Mouse (Mus musculus) lung, embryonic 16.5 days (tissue): Measurements from ENCODE around the gene Msrb3. TPM values are rescaled to one million over a fixed set of nuclear protein-coding genes. Genes with fewer than 3 reads are reported as not detected.
"Not testable (repeated sequence)": the region's sequence is repeated elsewhere in the genome, so short reads cannot be mapped to it uniquely, and the experiment has no call there.

Experiments
- ATAC-seq: fragments of 200-750 bp; cut with Nextera tagmentation; 2 replicates; pipeline ENCODE4 v1.8.0; 2017; ENCODE audit warnings: low read depth, mild to moderate bottlenecking, moderate library complexity
- H3K27ac ChIP-seq: fragments of 300-500 bp; sonication (generic); 2 replicates; pipeline ENCODE4 v1.5.1; 2014; ENCODE audit warnings: mild to moderate bottlenecking, control low read depth, low read length
- H3K27me3 ChIP-seq: fragments of 300-500 bp; sonication (generic); 2 replicates; pipeline ENCODE4 v1.6.1; 2014; ENCODE audit warnings: low read depth, low read length, mixed read lengths; ENCODE audit not compliant: control insufficient read depth, insufficient read depth
- H3K36me3 ChIP-seq: fragments of 300-500 bp; sonication (generic); 2 replicates; pipeline ENCODE4 v1.6.1; 2014; ENCODE audit warnings: low read length; ENCODE audit not compliant: control insufficient read depth, insufficient read depth
- H3K4me1 ChIP-seq: fragments of 300-500 bp; sonication (generic); replicated peaks from 2 replicates; pipeline ENCODE4 v1.6.1; 2014; ENCODE audit warnings: low read length, mixed read lengths; ENCODE audit not compliant: control insufficient read depth, insufficient read depth
- H3K4me2 ChIP-seq: fragments of 300-500 bp; sonication (generic); 2 replicates; pipeline ENCODE4 v1.6.1; 2014; ENCODE audit warnings: low read depth, low read length, control low read depth
- H3K4me3 ChIP-seq: fragments of 300-500 bp; sonication (generic); 2 replicates; pipeline ENCODE4 v1.5.1; 2014; ENCODE audit warnings: mild to moderate bottlenecking, low read length, control low read depth
- H3K9ac ChIP-seq: fragments of 300-500 bp; sonication (generic); 2 replicates; pipeline ENCODE4 v1.6.1; 2014; ENCODE audit warnings: low read length, control low read depth
- H3K9me3 ChIP-seq: fragments of 300-500 bp; sonication (generic); 2 replicates; pipeline ENCODE4 v1.6.1; 2016; ENCODE audit warnings: low read length; ENCODE audit not compliant: control insufficient read depth
- WGBS: fragments of 180-500 bp; shearing (Covaris S2); extraction: QIAGEN DNeasy Blood & Tissue Kit; methylation state at CpG from one replicate; pipeline ENCODE4 v1.1.7; 2014; 5-methylcytosine and 5-hydroxymethylcytosine counted together
- polyA plus RNA-seq: library from polyadenylated mRNA; unstranded; fragments of >200 nt; fragmentation: Nextera tagmentation; extraction: Ambion mirVana; gene quantifications from 2 replicates; pipeline ENCODE4 v1.2.1, GENCODE M21; 2015

Gene Msrb3
- polyA plus RNA-seq, 1 experiment from 2014 or later = 12.4 TPM

DNA sequence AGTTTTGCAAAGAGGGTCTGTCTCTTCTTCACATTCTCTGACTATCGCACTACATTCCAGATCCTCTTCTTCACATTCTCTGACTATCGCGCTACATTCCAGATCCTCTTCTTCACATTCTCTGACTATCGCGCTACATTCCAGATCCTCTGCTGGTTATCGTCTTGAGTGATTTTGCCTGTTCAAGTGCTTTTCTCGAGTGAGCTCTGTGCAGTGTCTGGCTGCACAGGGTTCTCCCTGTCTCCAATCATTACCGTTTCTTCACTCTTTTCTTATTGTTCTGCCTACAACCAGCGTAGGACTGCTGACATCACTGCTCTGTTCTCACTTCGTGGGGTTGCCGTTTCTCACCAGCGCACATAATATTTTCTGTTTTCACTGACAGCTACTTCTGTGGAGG is 138.2 kb downstream of the Msrb3 start:
- Histone ChIP-seq H3K4me1 (peaks cover 12% of the 10 kb centered on the region), H3K9ac (no peak overlapping the region), H3K4me3 (no peak overlapping the region), H3K9me3 (no peaks in the 10 kb centered on the region), H3K36me3 (no peaks in the 10 kb centered on the region), H3K4me2 (no peak overlapping the region), H3K27me3 (no peaks in the 10 kb centered on the region), H3K27ac (no peak overlapping the region)
- no peak for ATAC-seq
- 62% methylated on average over 12 of the region's 12 CpGs for WGBS

DNA sequence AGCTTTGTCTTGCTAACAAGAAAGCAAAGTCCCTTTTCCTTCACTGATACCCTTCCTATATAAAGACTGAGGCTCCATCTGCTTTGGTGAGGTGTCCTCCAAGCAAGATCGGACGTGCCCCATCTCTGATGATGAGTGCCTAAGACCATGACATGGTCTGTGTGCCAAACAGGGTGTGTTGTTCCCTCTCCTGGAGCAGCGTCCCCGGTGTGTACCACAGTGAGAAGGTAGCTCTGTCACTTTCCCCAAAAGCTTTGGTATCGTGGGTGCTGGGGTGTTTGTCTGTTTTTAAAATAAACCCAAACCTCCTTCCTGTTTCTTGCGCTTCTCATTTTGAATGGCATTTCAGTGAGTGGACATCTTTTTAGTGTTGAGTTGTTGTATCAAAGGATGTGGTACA is 139.0 kb downstream of the Msrb3 start:
- 86% methylated on average over 6 of the region's 6 CpGs for WGBS
- no peak for ATAC-seq
- no peak overlapping the region for H3K27ac ChIP-seq
- H3K27me3 ChIP-seq = no peaks in the 10 kb centered on the region
- 0 out of 2 replicates have a peak, but pooled peaks cover 2% of the 10 kb centered on the region for H3K9me3 ChIP-seq
- H3K4me2 ChIP-seq = no peak overlapping the region
- H3K4me3 ChIP-seq = no peak overlapping the region
- no peaks in the 10 kb centered on the region for H3K36me3 ChIP-seq
- H3K9ac ChIP-seq = no peak overlapping the region
- H3K4me1 ChIP-seq = peaks cover 12% of the 10 kb centered on the region

DNA sequence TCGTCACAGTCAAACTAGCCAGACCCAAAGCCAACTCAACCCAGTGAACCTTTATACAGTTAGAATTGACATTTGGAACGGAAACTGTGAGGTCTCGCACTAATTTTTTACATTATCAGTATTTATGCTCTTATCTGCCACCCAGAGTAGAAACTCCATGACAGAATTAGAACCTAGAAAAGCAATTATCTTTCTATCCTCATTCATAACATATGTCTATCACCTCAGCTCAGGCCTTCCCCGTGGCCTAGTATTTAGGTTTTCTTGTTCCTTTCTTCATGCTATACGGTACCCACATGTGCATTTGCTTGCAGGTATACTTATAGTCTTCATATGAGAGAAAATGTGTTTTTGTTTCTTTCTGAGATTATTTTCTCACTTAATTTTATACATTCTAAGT is 146.4 kb downstream of the Msrb3 start:
- H3K9ac ChIP-seq = no peak overlapping the region
- no peak overlapping the region for H3K4me3 ChIP-seq
- H3K27ac ChIP-seq = no peak overlapping the region
- no peaks in the 10 kb centered on the region for H3K36me3 ChIP-seq
- peaks cover 11% of the 10 kb centered on the region for H3K4me1 ChIP-seq
- H3K4me2 ChIP-seq = no peak overlapping the region
- H3K9me3 ChIP-seq = 0 out of 2 replicates have a peak, but pooled peaks cover 2% of the 10 kb centered on the region
- ATAC-seq = no peak
- no peaks in the 10 kb centered on the region for H3K27me3 ChIP-seq
- WGBS = 81% methylated on average over 5 of the region's 5 CpGs

DNA sequence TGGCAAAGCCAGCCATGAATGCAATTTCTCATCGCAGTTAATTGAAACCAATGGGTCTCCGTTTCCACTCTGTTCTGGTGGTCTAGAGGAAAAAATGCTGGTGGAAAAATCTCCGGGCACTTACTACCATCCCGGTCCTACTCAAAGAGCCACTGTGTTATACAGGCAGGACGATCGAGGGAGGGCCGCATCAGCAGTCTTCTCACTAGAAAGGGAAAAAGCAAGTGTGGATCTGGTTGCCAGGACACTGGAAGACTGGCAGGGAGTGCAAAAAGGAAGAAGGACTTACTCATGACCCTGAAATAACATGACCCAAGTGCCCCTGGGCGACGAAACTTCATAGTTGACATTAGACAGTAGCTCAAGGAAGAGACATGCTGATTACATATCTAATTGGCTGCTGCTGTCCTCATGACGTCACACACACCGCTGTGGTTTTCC is 147.1 kb downstream of the Msrb3 start:
- ATAC-seq = peak; percentile 50
- 0 out of 2 replicates have a peak, but pooled peaks cover 2% of the 10 kb centered on the region for H3K9me3 ChIP-seq
- H3K4me3 ChIP-seq = no peak overlapping the region
- no peak overlapping the region for H3K9ac ChIP-seq
- peak overlapping the region; percentile 13 for H3K4me2 ChIP-seq
- no peaks in the 10 kb centered on the region for H3K36me3 ChIP-seq
- H3K27me3 ChIP-seq = no peaks in the 10 kb centered on the region
- peak overlapping the region; percentile 29; the same call in 1 of the 2 replicates for H3K27ac ChIP-seq
- 48% methylated on average over 11 of the region's 11 CpGs for WGBS
- peaks cover 11% of the 10 kb centered on the region for H3K4me1 ChIP-seq

DNA sequence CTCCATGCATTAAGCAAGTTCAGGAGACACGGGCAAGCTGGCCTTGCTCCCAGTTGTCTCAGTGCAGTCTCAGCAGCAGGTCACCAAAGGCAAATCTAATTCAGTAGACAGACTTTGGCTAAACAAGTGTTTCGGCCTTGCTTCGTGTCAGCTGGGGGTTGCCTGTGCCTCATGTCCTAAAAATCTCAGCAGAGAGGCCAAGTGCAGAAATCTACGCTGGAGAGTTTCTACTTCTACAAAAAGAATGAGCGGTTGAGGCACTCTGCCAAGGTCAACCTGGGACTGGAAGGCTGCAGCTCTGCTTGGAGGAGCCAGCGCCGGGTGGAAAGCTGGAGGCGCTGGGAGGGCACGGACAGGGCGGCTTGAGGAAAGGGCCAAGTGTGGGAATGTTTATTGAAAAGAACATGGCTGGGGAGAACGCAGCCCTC is 147.6 kb downstream of the Msrb3 start:
- ATAC-seq = peak; percentile 82

DNA sequence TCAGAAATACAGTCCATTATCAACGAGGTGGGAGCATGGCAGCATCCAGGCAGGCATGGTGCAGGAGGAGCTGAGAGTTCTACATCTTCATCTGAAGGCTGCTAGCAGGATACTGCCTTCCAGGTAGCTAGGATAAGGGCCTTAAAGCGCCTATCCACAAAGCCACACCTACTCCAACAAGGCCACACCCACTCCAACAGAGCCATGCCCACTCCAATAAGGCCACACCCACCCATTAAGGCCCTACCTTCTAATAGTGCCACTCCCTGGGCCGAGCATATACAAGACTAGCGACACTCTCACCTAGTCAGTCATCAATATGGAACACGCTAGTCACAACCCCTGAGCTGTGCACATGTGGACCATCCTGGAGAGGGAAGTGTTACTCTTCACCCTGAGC is 149.3 kb downstream of the Msrb3 start:
- H3K4me2 ChIP-seq, H3K36me3 ChIP-seq, H3K9me3 ChIP-seq, H3K9ac ChIP-seq, H3K27me3 ChIP-seq, ATAC-seq, H3K27ac ChIP-seq, H3K4me3 ChIP-seq: not testable (repeated sequence)
- peaks cover 21% of the 10 kb centered on the region for H3K4me1 ChIP-seq
- 91% methylated on average over 5 of the region's 5 CpGs for WGBS

More for the DNA sequence above, 147.6 kb downstream of the Msrb3 start:
- no peaks in the 10 kb centered on the region for H3K36me3 ChIP-seq
- H3K4me3 ChIP-seq = no peak overlapping the region
- H3K4me1 ChIP-seq = peaks cover 11% of the 10 kb centered on the region
- peak overlapping the region; percentile 29; the same call in 1 of the 2 replicates for H3K27ac ChIP-seq
- WGBS = 18% methylated on average over 11 of the region's 11 CpGs
- 0 out of 2 replicates have a peak, but pooled peaks cover 2% of the 10 kb centered on the region for H3K9me3 ChIP-seq
- 0 out of 2 replicates have a peak overlapping the region, but pooled peaks have one; percentile 13 for H3K4me2 ChIP-seq
- H3K27me3 ChIP-seq = no peaks in the 10 kb centered on the region
- no peak overlapping the region for H3K9ac ChIP-seq

DNA sequence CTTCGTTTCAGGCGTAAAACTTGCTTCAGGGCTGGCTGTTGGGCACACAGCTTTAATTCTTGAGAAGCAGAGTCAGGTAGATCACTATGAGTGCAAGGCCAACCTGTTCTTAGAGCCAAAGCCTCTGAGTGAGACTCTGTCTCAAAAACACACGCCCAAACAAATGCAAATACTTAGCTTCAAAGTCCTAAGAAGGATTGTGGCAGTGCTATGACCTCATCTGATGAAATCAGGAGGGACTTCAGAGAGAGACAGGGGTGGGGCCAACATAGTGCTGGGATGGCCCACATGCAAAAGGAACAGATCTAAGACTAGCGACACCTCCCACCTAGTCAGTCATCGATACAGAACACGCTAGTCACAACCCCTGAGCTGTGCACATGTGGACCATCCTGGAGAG is 150.7 kb downstream of the Msrb3 start:
- ATAC-seq = no peak
- no peaks in the 10 kb centered on the region for H3K36me3 ChIP-seq
- no peaks in the 10 kb centered on the region; the same call in 1 of the 2 replicates for H3K27me3 ChIP-seq
- no peak overlapping the region for H3K27ac ChIP-seq
- H3K4me1 ChIP-seq = peaks cover 24% of the 10 kb centered on the region
- H3K9me3 ChIP-seq = no peaks in the 10 kb centered on the region
- WGBS = 81% methylated on average over 6 of the region's 6 CpGs
- no peak overlapping the region for H3K9ac ChIP-seq
- H3K4me2 ChIP-seq = no peak overlapping the region
- no peak overlapping the region for H3K4me3 ChIP-seq

DNA sequence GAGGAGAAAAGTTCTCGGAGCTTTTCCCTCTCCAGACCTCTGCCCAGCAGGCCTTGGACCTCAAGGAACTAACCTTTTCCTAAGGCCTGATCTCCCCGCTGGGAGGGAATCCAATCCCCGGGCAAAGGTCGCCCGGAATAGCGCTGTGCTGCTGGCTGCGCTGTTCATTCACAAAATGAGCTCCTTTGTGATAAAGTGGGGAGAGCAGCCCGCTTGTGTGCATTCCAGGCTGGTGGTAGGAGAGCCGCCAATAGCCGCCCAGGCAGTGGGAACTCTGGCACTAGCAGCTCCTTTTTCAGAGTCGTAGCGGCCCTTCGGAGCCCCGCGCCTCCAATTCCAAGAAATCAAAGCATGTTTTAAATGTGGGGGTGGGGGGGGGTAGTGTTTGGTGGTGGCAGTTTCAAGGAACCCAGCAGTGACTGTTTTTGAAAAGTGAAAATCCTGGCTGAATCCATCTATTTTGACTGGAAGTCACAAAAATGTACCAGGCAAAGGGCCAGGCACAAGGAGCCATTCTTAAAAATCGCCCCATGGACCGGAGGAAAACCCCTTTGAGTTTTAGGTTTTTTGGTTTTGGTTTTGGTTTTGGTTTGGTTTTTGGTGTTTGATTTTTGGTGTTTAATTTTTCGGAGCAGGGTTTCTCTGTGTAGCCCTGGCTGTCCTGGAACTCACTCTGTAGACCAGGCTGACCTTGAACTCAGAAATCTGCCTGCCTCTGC is 153.6 kb downstream of the Msrb3 start:
- H3K9me3 ChIP-seq = no peaks in the 10 kb centered on the region
- H3K27ac ChIP-seq = no peak overlapping the region
- H3K4me2 ChIP-seq = peak overlapping the region; percentile 72
- H3K9ac ChIP-seq = peak overlapping the region; percentile 53
- ATAC-seq = peak; percentile 85
- 9% methylated on average over 18 of the region's 18 CpGs for WGBS
- peaks cover 13% of the 10 kb centered on the region for H3K4me1 ChIP-seq
- no peaks in the 10 kb centered on the region; the same call in 1 of the 2 replicates for H3K27me3 ChIP-seq
- no peaks in the 10 kb centered on the region for H3K36me3 ChIP-seq
- peak overlapping the region; percentile 38 for H3K4me3 ChIP-seq

DNA sequence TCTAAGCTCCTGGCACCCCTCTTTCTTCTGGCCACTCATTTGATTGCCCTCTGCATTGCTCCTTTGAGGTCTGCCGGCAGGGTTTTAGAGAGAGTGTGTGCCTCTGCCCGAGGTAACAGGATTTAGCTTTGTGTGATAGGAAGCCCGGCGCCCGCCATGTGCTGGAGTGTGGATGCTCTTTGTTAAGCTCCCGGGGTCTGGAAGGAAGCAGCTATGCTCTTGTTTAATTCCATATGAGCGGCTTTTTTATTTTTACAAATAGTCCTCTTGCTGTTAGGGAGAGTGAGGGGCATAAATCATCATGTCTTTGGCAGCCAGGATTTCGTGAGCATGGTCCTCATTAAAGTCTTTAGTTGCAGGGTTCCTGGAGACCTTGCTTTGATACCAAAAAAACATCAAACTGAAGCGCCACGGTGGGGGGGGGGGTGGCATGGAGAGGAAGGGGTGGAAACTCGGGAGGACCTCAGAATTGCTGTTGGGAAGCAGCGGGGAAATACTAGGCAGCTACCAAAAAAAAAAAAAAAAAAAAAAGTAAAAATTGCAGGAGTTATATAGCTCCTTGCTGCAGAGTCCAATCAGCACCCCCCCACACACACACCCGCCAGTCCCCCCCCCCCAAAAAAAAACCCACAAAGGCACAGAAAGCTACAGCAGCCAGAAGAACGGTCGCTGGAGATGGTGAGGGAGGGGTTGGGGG is 154.3 kb downstream of the Msrb3 start:
- 7% methylated on average over 15 of the region's 15 CpGs for WGBS
- Histone ChIP-seq H3K27ac (no peak overlapping the region), H3K4me2 (peak overlapping the region; percentile 72), H3K9me3 (no peaks in the 10 kb centered on the region), H3K36me3 (no peaks in the 10 kb centered on the region), H3K9ac (peak overlapping the region; percentile 53), H3K27me3 (no peaks in the 10 kb centered on the region; the same call in 1 of the 2 replicates), H3K4me3 (peak overlapping the region; percentile 38), H3K4me1 (peaks cover 13% of the 10 kb centered on the region)
- no peak for ATAC-seq
